Mouse (Mus musculus): ENCODE measurements around the gene Gm20388.

DNA sequence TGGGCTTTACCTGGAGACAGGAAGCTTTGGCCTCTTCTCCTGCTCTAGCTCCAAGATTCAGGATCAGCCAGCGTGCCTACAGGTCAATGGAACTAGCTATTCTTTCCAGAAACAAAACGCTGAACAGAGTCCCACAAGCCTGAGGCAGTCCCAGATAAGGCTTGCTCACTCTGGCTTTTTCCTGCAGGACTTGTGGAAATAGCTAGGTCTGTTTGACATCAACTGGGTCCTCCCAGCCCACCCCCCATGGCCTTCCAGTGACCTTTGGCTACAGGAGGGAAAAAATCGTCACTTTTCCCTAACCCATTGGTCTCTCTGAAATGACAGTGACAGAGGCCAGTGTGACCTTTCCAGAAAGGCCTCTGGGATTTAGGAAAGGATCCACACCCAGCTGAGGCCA lies 1404.9 kb downstream of the Gm20388 start:
- no peak for TF ChIP-seq CTCF (IDR thresholded peaks at IDR 0.05; ENCODE audit: low read depth)
- TF ChIP-seq EP300 (optimal IDR thresholded peaks at IDR 0.05), result no peak
